Mouse (Mus musculus): ENCODE results near the gene Kcnab1.
A peak's percentile ranks its signal among the peaks of the same experiment; 100 is the strongest.
"Not testable (repeated sequence)": the region's sequence is repeated elsewhere in the genome, so short reads cannot be mapped to it uniquely, and the experiment has no call there.

Gene Kcnab1

GRCm38 (mm10) chr3:65363438-65363837 lies 254.3 kb downstream of the Kcnab1 start:
- DNase-seq (ENCODE audit: extremely low read depth, low read depth, low spot score): no peak

DNA sequence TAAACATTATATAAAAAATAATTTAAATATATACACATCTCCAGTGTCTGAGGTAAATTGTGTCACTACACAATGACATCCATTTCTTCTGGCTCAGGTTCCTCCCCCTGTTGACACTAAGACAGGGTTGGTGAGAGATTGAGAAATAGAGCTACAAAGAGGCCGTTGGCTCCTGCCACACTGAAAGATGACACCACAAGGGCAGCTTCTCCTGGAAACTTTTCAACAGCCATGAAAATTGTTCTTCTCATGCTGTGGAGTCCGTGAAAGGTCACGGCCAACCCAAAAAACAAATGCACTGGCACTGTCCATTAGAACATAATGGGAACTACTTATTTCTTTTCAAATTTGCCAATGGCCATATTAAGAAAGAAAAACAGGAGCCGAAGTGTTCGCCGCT lies 256.0 kb downstream of the Kcnab1 start:
- DNase-seq (ENCODE audit: extremely low read depth, low read depth, low spot score): peak; percentile 54

GRCm38 (mm10) chr3:65365921-65366710 lies 256.9 kb downstream of the Kcnab1 start:
- DNase-seq (ENCODE audit: extremely low read depth, low read depth, low spot score): no peak

DNA sequence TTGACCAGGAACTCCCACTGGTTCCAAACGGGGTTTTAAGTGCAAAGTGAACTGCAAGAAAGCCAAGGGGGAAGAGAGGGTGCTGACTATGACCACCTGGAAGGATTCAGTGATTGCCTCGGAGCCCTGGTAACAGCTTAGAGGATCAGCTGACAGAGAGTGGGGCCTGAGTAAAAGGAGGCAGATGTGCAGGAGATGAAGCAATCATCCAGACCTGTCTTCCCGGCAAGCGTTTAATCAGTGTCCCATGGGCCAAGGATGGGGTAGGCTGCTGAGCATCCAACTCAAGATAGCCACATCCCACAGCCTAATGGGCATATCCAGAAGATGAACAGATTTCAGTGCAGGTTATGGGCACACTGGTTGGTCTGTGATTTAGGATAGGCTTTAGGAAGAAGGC lies 258.8 kb downstream of the Kcnab1 start:
- DNase-seq (ENCODE audit: extremely low read depth, low read depth, low spot score): no peak

DNA sequence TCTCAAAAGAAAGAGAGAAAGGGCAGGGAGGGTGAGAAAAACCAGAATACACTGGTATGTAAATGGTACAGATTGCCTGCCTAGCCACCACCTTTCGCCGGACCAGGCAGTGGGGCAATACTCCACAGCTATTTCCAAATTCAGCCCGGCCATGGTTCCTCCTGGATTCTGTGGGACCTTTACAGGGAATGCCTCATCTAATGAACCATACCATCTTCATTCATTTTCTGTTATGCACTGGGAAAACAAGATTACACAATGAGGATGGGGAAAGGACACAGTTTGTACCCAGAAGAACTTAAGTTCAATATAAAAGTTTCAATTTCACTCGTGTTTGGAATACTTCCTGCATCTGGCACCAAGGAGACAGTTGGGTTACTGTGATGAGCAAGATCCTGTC lies 263.4 kb downstream of the Kcnab1 start:
- DNase-seq (ENCODE audit: extremely low read depth, low read depth, low spot score): no peak

GRCm38 (mm10) chr3:65373594-65374182 lies 264.5 kb downstream of the Kcnab1 start:
- DNase-seq (ENCODE audit: extremely low read depth, low read depth, low spot score): no peak

GRCm38 (mm10) chr3:65374729-65375128 lies 265.5 kb downstream of the Kcnab1 start:
- no peak for DNase-seq (ENCODE audit: extremely low read depth, low read depth, low spot score)

GRCm38 (mm10) chr3:65378724-65379123 lies 269.5 kb downstream of the Kcnab1 start:
- DNase-seq (ENCODE audit: extremely low read depth, low read depth, low spot score): no peak

- DNase-seq (ENCODE audit: extremely low read depth, low read depth, low spot score): no peak
These were observed 270.8 kb downstream of the Kcnab1 start for GRCm38 (mm10) chr3:65379884-65380539.

DNA sequence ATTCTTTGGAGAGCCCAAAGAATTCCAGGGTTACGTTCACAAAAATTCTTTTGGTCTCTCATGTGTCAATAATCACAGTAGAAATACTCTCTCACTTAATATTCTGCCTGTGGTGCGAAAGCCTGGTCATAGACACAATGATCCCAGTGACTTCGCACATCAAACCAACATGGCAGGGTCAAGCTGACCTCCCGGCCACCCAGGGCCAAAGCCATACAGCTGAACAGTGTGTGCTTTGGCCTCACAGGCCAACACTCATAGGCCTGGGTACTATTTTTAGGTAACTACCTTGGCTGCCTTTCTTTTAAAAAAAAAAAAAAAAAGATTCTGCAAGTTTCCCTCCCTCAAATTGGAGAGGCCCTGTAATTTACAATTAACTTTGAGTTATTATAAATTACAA lies 271.9 kb downstream of the Kcnab1 start:
- DNase-seq (ENCODE audit: extremely low read depth, low read depth, low spot score): no peak

DNA sequence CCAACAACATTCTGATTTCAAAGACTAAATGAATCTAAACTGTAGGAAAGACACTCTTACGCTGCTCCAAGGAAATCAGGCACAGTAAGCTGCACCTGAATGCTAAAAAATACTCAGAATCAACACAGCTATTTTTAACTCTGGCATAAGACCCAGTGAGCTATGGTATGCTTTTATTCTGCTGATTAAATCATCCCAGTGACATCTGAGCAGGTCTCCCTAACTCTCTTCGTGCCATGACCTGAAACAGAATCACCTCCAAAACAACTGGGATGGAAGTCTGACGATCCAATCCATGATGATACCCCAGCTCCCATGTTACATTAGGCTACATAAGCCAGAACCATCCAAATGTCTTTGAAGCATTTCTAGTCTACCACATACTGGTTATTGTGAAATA lies 275.2 kb downstream of the Kcnab1 start:
- no peak for DNase-seq (ENCODE audit: extremely low read depth, low read depth, low spot score)

DNA sequence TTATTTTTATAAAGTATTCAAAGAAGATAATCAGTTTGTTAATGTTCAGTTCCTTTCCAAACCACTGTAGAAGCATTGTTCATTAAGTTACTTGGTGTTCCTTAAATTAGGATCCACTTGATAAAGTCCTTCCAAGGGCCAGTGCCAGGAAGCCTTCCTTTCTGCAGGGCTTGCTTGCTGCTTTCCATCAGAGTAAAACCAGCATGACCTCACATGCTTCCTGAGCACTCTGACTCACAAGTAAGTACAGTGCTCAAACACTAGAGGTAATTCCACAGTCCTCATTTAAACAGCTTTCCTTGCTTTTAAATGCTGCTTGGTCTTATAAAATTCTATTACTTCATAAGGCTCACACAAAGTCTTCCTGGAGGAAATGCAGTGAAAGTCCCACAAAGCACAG lies 276.6 kb downstream of the Kcnab1 start:
- DNase-seq (ENCODE audit: extremely low read depth, low read depth, low spot score): no peak

DNA sequence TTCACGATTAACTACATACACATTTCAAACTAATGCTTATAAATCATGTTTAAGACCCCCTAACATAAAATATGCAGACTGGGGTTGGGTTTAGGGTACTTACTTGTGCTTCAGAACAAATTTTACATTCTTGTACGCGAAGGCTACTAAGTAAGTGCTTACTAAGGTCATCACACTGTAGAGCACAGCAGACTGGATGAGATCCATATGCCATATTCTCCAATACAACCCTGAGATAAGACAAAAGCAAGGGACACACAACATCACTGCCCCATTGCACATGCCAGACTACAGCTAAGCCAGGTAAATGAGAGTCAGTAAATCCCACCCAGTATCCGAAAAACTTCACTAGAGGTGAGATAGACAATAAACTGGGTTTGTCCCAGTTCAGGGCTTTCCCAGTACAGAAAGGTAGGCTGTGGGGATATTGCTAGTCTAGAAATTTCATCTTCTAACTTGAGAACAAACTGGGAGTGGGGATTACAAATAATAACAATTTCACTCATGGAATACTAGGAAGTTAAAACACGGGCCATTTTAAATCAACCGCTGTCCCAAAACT lies 282.1 kb downstream of the Kcnab1 start:
- no peak for DNase-seq (ENCODE audit: extremely low read depth, low read depth, low spot score)

DNA sequence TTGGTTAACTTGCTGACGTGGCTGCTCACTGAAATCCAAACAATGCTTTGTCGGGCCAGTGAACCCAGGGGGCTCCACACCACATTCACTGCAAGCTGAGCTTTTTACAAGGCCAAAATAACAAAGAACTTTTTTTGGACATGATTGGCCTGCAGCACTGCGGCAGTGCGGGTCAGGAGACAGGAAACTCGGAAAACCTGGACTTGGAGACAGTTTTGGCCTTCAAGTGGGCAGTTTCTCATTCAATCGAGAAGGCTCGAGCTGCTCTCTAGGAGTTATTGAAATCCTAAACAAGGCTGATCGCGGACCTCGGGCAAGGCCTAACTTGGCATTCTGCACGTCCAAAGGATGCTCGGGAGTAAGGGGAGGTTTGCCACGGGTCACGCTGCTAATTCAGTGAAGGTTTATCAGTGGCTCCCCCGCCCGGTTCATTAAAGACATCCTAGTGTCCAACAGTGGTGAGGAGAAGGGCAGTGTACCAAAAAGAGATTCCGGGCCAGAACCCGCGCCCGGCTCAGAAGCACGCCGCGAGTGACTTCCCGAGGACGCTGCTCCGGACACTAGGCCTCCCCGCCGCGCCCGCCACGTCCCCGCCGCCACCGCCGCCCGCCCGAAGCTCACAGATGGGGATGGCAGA lies 282.7 kb downstream of the Kcnab1 start:
- no peak for DNase-seq (ENCODE audit: extremely low read depth, low read depth, low spot score)

DNA sequence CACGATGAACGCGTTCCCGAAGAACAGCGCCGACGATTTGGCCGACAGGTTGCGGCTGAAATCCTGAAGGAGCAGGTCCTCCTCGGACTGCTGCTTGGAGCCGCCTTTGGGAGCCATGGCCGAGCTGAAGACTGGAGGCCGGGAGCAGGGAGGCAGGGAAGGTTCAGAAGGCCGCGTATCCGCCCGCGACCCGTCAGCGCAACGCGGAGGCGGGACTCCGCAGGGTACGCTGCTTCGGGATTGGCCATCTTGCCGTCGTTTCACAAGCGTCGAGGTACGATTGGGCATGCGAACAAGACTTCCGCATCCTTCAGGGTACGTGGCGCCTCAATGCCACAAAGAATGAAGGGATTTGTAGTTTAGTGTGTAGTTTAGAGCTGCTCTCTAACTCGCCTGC lies 283.2 kb downstream of the Kcnab1 start, which contains the start of gene Ssr3:
Gene Ssr3 (minus strand): TSS at position 203 of the 397 bp plus-strand sequence.
- peak; percentile 82 for DNase-seq (ENCODE audit: extremely low read depth, low read depth, low spot score)

DNA sequence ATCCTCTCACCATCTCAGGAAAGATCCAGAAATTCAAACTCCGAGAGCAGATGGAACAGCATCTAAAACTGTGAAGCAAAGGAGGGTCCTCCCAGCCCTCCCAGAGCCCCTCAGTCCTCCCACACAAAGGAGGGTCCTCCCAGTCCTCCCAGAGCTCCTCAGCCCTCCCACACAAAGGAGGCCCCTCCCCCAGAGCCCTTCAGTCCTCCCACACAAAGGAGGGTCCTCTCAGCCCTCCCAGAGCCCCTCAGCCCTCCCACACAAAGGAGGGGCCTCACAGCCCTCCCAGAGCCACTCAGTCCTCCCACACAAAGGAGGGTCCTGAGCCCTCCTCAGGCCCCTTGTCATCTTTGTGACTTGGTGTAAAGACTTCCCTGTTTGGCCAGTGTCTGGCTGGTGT lies 285.9 kb downstream of the Kcnab1 start:
- not testable (repeated sequence) for DNase-seq (ENCODE audit: extremely low read depth, low read depth, low spot score)

DNA sequence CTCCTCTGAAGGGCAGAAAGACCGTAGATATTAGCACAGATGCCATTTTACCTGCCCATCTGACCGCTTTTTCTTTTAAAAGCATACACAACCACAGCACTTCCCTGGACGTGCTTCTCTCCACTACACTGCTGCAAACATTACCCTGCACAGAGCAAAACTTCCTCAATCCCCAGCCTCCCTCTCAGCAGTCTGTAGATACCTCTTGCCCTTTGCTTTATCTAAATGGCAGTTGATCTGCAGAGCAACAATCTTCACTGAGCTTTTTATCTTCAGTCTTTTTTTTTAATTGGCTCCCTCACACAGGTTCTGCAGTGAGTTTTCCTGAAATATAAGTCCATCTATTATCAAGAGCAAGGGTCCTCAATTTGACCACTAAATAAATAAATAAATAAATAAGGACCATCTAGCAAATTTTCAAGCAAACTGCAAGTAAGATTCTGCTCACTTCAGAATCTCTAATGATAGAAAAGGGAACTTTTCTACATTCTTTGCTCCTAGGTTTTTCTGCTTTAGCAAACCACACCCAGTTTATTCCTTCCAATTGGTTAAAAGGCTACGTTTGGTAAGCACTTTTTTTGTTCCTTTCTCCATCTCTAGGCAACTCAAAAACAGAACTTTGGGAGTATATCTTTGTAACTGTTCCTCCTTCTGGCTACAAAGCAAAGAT lies 287.8 kb downstream of the Kcnab1 start:
- no peak for DNase-seq (ENCODE audit: extremely low read depth, low read depth, low spot score)

DNA sequence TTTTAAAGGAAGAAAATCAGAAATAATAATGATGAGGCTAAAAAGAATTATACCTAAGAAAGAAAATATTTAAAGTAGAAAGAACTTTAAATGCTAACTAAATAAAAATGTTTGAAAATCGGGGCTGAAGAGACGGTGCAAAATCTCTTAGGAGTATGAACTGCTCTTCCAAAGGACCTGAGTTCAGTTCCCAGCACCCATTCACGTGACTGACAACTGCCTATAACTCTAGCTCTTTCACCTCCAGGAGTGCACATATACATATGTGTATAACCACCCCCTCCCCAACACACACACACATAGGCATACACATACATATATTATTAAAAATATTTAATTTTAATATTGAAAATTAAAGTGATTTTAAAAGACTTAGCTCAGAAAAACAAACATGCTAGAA lies 288.4 kb downstream of the Kcnab1 start:
- DNase-seq (ENCODE audit: extremely low read depth, low read depth, low spot score): no peak

- no peak for DNase-seq (ENCODE audit: extremely low read depth, low read depth, low spot score)
These were observed 296.6 kb downstream of the Kcnab1 start for GRCm38 (mm10) chr3:65405781-65406180.

DNA sequence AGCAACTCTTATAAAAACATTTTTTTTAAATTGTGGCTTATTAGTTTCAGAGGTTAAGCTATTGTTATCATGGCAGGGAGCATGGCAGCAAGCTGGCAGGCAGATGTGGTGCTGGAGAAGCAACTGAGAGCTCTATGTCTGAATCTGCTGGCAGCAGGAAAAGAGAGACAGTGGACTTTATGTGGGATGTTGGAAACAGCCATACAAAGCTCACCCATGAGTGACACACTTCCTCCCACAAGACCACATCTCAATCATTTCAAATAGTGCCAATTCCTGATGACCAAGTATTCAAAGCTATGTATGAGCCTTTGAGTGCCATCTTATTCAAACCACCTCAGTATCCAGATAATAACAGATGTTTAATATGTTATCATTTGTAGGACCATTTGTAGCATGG lies 298.7 kb downstream of the Kcnab1 start:
- no peak for DNase-seq (ENCODE audit: extremely low read depth, low read depth, low spot score)

DNA sequence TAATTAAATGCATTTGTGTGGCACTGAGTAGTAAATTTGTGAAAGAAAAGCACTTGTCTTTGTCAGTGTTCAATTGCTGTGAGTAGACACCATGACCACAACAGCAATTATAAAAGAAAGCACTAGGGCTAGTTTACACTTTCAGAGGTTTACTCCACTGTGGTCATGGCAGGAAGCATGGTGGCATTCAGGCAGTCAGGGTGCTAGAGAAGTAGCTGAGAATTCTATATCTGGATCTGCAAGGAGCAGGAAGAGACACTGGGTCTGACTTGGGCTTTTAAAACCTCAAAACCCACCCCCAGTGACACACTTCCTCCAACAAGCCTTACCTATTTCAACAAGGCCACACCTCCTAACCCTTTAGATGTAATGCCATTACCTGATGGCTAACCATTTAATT lies 307.4 kb downstream of the Kcnab1 start:
- no peak for DNase-seq (ENCODE audit: extremely low read depth, low read depth, low spot score)
